Mouse (Mus musculus) testis, adult 2 months (tissue): ENCODE data around the gene Ppp1r12a.

ENCODE experiments used
- CTCF ChIP-seq: fragments of 200-500 bp; IDR thresholded peaks from 2 replicates; pipeline ENCODE4 v1.5.1; 2012; ENCODE audit warnings: low read depth, mild to moderate bottlenecking, inconsistent platforms, low read length, moderate library complexity; ENCODE audit not compliant: control insufficient read depth, insufficient read depth, insufficient replicate concordance
- POLR2A ChIP-seq: fragments of 200-500 bp; IDR thresholded peaks from 2 replicates; pipeline ENCODE4 v1.6.1; 2012; ENCODE audit warnings: low read depth, mild to moderate bottlenecking, inconsistent platforms, low read length, moderate library complexity; ENCODE audit not compliant: control insufficient read depth

DNA sequence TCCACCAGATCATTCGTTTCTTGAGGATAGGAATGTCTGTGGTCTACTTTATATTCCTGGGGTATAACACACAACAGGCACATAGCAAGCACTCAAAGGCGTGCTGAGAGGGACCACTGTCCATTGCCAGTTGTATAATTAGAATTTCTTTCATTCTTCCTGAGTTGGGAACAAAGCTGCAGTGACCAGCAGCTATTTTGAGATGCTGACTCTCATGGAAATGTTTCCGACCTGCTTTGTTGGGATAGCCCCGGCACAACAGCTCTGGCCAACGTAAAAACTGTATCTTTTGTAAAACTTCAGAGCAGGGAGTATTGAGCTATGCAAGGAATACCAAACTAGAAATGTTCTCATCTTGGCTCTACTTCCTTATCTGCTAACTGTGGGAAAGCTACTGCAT lies 28.2 kb upstream of the Ppp1r12a start:
- TF ChIP-seq POLR2A, result no peak
- no peak for TF ChIP-seq CTCF
